Mouse (Mus musculus) thymus, postnatal 36 days (tissue): ENCODE data around the gene Eftud2.

ENCODE experiments used
- DNase-seq, 2 experiments: peaks; one replicate each; pipeline ENCODE4 v3.0.0; 2022; ENCODE audit warnings: mixed read lengths in 2 of 2

Eftud2 gene

GRCm38 (mm10) chr11:102874801-102875334 is 5.9 kb downstream of the Eftud2 start:
- DNase-seq: no peak

DNA sequence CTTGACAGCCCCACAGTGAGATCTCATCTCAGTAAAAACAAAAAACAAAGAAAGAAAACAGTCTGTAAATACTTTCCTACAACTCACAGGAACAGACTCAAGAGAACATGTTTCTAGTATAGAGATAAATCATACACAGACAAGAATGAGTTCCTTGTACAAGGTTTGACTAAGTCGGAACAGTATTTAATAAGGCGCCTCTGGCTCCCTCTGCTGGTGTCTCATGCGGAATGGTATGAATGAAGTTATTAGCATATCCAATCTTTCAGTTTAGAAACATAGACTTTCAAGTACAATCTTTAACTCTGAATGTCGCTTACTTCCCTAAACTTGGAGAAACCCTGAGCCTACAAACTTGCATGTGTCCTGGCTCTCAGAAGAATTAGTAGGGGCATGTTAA is 16.5 kb downstream of the Eftud2 start:
- peak; percentile 31 to 45 for DNase-seq

GRCm38 (mm10) chr11:102859933-102860332 is 20.9 kb downstream of the Eftud2 start:
- no peak for DNase-seq

DNA sequence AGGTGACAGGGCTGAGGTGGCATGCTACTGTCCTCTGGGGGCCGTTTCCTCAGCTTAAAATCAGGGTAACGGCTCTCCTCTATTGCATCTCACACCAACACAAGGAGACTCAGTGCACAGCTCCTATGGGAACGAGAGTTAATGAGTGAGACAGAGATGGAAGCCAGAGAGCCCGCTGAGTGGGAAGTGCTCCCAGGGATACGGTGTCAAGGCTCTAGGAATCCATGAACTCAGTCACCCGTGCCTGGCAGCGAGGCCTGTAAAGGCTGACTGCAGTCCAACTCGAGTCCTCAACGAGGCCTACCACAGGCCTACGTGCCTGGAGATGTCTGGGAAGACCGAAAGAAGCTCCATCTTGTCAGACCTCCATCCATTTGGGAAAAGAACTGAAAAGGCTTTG is 21.8 kb downstream of the Eftud2 start:
- DNase-seq: no peak

DNA sequence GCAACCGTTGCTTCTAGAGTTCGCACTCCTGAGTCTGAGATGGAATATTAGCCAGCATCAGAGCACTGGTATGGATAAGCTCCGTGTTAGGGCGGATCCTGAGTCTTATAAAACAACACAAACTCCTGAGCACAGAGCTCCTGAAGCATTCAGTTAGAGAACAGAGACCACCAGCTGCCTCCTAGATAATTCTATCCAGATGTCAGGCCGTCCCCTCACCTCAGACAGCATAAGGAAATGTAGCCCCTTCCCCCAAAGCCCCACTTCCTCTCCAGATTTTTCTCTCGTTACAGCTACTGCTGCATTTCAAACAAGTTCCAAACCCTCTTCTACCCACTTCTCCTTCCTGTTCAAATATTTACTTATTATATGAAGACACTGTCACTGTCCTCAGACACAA is 24.8 kb downstream of the Eftud2 start:
- no peak for DNase-seq

DNA sequence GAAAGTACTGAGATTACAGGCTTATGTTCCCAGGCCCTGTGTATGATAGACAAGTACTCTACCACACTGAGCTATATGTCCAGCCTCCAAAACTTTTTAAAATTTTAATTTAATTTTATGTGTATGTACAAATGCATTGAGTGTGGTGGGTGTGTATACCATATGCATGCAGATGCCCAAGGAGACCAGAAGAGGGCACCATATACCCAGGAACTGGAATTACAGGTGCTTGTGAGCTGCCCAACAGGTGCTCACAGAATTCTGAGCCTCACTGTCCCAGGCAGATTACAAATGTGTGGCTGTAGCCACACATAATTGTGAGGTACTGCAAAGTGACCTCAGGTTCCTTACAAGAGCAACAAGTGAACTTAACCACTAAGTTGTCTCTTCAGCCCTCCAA is 27.0 kb downstream of the Eftud2 start:
- DNase-seq: no peak

- DNase-seq: peak; percentile 45 to 48
Measured at GRCm38 (mm10) chr11:102851883-102852282, 28.9 kb downstream of the Eftud2 start.

DNA sequence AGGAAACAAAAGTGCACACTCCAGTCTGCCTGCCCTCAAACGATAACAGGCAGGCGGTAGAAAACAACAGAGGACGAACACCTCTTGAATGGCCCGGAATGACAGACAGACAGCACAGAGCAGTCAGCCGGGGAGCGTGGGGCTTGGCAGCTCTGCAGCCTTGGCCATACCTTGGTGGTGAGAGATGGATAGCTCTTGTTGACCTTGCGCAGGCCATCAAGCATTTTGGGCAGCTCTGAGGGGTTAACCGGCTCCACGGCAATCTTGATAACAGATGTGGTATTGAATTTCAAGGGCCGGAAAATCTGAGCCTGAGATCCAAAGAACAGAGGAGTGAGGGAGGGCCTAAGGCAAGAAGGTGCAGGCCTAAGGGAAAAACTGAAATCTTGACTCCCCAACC is 34.9 kb downstream of the Eftud2 start:
- no peak for DNase-seq

DNA sequence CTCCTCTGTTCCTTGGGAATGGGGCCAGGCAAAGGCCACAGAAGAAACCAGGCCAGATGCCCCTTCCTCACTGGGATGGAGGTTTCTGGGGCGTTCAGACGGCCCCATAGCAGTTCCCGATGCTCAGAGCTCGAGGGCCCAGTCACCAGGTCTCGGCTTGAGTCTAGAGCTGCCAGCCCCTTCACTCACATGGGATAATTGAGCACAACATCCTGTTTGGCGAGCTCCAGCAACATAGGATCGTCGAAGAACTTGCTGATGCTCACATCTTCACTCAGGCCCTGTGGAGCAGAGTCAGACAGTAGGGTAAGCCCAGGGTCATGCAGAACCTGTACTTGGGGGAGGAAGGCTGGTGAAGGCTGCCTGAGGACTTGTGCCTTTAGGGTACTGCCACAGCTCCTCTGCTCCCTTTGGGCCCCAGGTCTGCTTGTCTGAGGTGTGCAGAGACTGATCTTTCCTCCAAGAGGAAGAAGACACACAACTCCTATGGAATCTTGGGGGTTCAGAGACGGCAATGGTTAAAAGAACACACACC is 42.1 kb downstream of the Eftud2 start:
- DNase-seq: no peak

DNA sequence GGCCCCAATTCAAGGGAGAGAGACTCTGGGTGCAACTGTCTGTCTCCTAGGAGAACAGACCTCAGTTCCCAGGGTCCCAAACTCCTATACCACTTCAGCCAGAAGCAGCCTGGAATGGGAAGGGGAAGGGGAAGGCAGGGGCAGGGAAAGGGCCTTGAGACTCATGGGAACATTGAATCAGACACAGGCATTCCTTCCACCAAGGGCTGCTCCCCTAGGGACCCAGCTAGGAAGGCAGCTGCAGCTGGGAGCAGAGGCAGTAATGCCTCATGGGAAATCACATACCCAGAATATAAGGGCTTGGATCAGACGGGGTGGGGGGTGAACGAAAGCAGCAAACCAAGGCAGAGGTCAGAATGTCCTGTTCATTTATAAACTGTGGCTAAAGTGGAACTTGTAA is 42.7 kb downstream of the Eftud2 start:
- no peak for DNase-seq

GRCm38 (mm10) chr11:102837385-102837784 is 43.4 kb downstream of the Eftud2 start:
- DNase-seq: no peak

DNA sequence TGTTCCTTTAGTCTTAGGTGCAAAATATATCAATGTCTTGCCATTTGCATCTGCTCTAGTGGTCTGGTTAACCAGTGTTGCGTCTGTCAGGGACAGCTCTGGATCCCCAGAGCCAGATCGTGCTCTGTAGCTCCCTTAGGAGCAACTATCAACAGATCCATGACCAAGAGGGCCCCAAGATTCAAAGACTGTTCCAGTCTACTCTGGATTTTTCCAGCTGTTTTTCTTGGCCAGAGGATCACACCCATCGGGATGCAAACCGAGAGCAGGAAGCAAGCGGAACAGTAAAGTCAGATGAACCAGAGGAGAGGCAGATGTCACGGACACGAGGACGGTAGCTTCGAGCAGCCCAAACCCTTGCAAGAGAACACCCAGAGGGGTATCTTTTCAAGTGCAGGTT is 44.6 kb downstream of the Eftud2 start:
- no peak for DNase-seq

- DNase-seq: no peak
Measured at GRCm38 (mm10) chr11:102835549-102835948, 45.2 kb downstream of the Eftud2 start, which contains the start of gene Higd1b. Gene Higd1b, plus strand, starts transcription at chr11:102835849.

- no peak for DNase-seq
Measured at GRCm38 (mm10) chr11:102834219-102834618, 46.6 kb downstream of the Eftud2 start.

DNA sequence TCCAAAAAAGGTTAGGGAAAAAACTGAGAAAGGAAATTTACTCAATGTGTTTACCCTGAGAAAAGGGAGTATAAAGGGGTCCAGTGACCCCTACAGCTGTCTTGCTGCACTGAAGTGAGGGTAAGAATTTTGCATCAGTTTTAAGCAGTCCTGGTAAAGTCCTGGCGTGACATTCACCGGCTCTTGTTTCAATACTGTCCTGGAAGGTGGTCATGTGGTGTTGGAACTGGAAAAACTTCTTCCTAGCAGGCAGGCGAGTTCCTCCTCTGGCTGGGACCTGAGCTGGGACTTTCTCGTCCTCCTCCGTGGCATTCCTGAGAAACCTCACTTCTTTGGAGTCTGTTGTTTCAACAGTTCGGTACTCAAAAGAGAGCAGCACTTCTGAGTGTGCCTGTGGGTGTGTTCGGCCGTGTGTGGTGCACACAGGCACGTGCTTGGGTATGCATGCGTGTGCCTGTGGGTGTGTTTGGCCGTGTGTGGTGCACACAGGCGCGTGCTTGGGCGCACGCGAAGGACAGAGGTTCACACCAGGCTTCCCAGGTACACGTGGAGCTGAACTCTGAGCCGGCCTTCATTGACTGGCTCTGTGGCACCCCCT is 48.0 kb downstream of the Eftud2 start:
- DNase-seq: no peak

DNA sequence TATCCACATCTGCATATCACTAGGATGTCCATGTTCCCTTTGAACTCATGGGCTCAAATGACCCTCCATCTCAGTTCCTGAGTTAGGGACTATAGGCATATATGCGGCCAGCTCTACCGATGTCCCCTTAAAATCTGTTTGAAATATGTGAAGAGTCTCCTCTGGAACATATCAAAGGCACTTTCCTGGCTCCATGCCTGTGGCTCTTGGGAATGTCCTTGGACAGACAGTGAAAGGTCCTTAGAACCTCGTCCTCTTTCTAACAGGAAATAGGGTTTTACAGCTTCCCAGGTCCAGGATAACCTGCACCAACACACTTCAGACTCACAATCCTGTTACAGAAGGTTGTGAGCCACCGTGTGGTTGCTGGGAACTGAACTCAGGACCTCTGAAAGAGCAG is 50.5 kb downstream of the Eftud2 start:
- no peak for DNase-seq

GRCm38 (mm10) chr11:102827097-102827496 is 53.7 kb downstream of the Eftud2 start:
- DNase-seq: no peak

GRCm38 (mm10) chr11:102826476-102826875 is 54.3 kb downstream of the Eftud2 start:
- DNase-seq: no peak

- DNase-seq: peak; percentile 8 to 25
Measured at GRCm38 (mm10) chr11:102821231-102821630, 59.6 kb downstream of the Eftud2 start.

GRCm38 (mm10) chr11:102820432-102820831 is 60.4 kb downstream of the Eftud2 start:
- DNase-seq: no peak

GRCm38 (mm10) chr11:102819783-102820385 is 60.9 kb downstream of the Eftud2 start:
- DNase-seq: peak in 1 of 2 experiments; percentile 2

DNA sequence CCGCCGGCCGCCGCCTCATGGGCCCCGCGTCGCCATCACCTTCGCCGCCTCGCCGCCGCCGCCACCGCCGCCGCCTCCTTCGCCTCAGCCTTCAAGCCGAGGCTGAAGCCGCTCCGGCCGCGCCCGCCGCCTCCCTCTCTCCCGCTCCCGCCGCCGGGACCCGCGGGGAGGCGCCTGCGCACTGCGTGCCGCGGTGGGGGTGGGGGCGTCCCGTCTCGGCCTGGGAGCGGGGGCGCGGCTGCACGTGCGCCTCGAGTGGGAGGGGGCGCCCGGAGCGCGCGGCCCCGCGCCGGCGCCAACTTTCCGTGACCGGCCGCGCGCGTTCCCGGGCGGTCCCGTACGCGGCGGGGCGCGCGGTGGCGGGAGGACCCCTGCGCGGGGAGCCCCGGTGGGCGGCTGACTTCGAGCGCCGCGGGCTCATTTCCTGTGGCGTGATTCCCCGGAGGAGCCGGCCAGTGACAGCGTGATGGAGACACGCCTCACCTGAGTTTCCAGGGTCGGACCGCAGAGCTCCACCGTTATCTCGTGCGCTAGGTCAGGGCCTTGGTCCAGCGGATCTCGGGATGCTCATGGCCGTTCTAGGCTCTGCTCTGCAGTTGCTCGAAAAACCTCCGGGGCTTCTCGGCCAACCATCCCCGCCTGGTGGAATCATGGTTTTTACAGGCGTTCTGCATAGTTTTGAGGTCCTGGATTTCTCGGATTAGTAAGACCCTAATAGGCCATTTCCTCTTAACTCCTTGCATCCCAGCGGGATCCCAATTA is 61.6 kb downstream of the Eftud2 start, which contains the start of gene Gjc1:
Gjc1 (minus strand) TSS at position 680 of the 762 bp plus-strand sequence.
- peak; percentile 25 to 53 for DNase-seq
